Comparison of ENCODE assay signal across 9 mouse cellular contexts in the genomic region with DNA sequence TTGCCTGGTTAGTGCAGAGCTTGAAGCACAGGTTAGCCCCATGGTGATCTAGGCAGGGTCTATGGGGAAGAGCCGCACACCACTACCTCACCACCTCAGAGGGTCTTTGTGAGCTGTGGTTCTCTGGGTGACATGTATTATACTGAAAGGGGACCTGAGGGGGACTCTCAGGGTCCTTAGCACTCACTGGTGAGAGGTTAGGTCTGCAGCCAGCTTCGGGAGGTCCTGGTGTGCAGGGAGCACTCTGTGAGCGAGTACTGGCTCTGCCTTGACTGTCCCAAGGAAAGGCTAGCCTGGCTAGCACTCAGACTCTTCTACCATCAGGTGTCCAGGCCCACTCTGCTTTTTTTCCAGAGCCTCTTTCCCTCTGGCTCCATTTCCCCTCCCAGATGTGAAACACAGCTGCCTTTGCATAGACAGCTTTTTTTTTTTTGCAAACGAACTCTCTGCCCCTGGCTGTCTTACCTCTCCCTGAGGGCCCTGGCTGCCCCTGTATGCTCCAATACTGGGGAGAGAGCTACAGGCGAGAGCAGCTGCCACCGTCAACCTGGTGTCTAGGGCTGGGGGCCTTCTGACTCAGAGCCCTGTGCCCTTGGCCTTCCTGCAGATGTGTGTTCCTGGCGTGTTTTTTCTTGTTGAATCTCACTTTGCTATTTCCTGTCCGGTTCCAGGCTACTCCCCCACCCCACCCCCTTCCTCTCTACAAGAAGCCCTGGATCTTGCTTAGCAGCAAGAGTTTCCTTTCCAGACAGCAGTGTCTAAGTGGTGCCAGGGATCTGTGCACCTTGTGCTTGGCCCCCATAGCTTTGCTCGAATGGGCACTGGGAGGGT. TPM values are rescaled to one million over a fixed set of nuclear protein-coding genes. Genes with fewer than 3 reads are reported as not detected.
A peak's percentile ranks its signal among the peaks of the same experiment; 100 is the strongest.
DNase-seq lines count a peak whose midpoint lies in the region; ATAC-seq lines count a peak whose summit lies in the region.
"Had no signal": no experiment of that assay in that cellular context is flagged by ENCODE, and none has a peak within 500 bp of the region (broad histone marks: within the 10 kb centered on the region; RNA-seq: fewer than 3 reads in every experiment).

No protein-coding gene starts in this region.

- peaks cover 66% of the 10 kb centered on the region for H3K4me1 ChIP-seq in lung, embryonic 15.5 days
- H3K4me1 ChIP-seq in forebrain, embryonic 13.5 days: peaks cover 16% of the 10 kb centered on the region
- H3K4me1 ChIP-seq in hindbrain, embryonic 13.5 days (replicated peaks): peaks cover 26% of the 10 kb centered on the region

- peaks cover 17% of the 10 kb centered on the region for H3K36me3 ChIP-seq in lung, embryonic 15.5 days
- H3K36me3 ChIP-seq in forebrain, embryonic 13.5 days (ENCODE audit: poor library complexity, severe bottlenecking): 0 out of 2 replicates have a peak, but pooled peaks cover 5% of the 10 kb centered on the region
- H3K36me3 ChIP-seq in hindbrain, embryonic 13.5 days: no peaks in the 10 kb centered on the region

- no peaks in the 10 kb centered on the region for H3K9me3 ChIP-seq in lung, embryonic 15.5 days
- H3K9me3 ChIP-seq in forebrain, embryonic 13.5 days (replicated peaks): no peaks in the 10 kb centered on the region
- H3K9me3 ChIP-seq in hindbrain, embryonic 13.5 days: no peaks in the 10 kb centered on the region

- peak overlapping the region; percentile 1; the same call in 1 of the 2 replicates for H3K4me2 ChIP-seq in lung, embryonic 15.5 days
- H3K4me2 ChIP-seq in forebrain, embryonic 13.5 days: no peak overlapping the region
- H3K4me2 ChIP-seq in hindbrain, embryonic 13.5 days: no peak overlapping the region

- DNase-seq in lung, postnatal 25 days (ENCODE audit: low spot score): no peak
- peak; percentile 31 for DNase-seq in liver
- no peak for DNase-seq in left cerebral cortex, postnatal 4 days
- DNase-seq in right cerebral cortex, adult 18-20 months: no peak
- no peak for DNase-seq in cerebellum, adult 18-20 months

- peak; percentile 19; the same call in 1 of the 2 replicates for ATAC-seq in lung, embryonic 15.5 days (ENCODE audit: borderline replicate concordance, extremely low read depth, low FRiP score, low TSS enrichment)
- no peak for ATAC-seq in forebrain, embryonic 13.5 days
- ATAC-seq in hindbrain, embryonic 13.5 days (ENCODE audit: low FRiP score): no peak

- intact Hi-C loops in left cerebral cortex, postnatal 4 days (cut with DNase I): no loop called here

- H3K27ac ChIP-seq in lung, embryonic 15.5 days: peak overlapping the region; percentile 76
- peak overlapping the region; percentile 59; the same call in 1 of the 2 replicates for H3K27ac ChIP-seq in forebrain, embryonic 13.5 days
- peak overlapping the region; percentile 66 for H3K27ac ChIP-seq in hindbrain, embryonic 13.5 days
- H3K27ac ChIP-seq: liver, embryonic 14.5 days had no signal

- H3K27me3 ChIP-seq in lung, embryonic 15.5 days: no peaks in the 10 kb centered on the region
- no peaks in the 10 kb centered on the region for H3K27me3 ChIP-seq in forebrain, embryonic 13.5 days
- no peaks in the 10 kb centered on the region for H3K27me3 ChIP-seq in hindbrain, embryonic 13.5 days

- H3K9ac ChIP-seq in lung, embryonic 15.5 days: no peak overlapping the region
- no peak overlapping the region for H3K9ac ChIP-seq in forebrain, embryonic 13.5 days
- H3K9ac ChIP-seq in hindbrain, embryonic 13.5 days: no peak overlapping the region
- H3K9ac ChIP-seq: liver, embryonic 14.5 days had no signal

- WGBS in lung, embryonic 15.5 days: 29% methylated on average over 9 of the region's 9 CpGs
- WGBS in forebrain, embryonic 13.5 days: 75% methylated on average over 9 of the region's 9 CpGs
- 61% methylated on average over 9 of the region's 9 CpGs for WGBS in hindbrain, embryonic 13.5 days

- no peak overlapping the region for H3K4me3 ChIP-seq in lung, embryonic 15.5 days
- H3K4me3 ChIP-seq in forebrain, embryonic 13.5 days: no peak overlapping the region
- H3K4me3 ChIP-seq in hindbrain, embryonic 13.5 days: no peak overlapping the region

RNA-seq across cellular contexts. Expression of gene Hspg2, which starts 29.5 kb away (rescaled TPM):
- polyA plus RNA-seq in lung, embryonic 15.5 days (2015; fragmentation: Nextera tagmentation; extraction: Ambion mirVana): 32.0 and 32.1 TPM in 2 replicates
- polyA plus RNA-seq in forebrain, embryonic 13.5 days (2015; fragmentation: Nextera tagmentation; extraction: Ambion mirVana): 4.8 and 6.5 TPM in 2 replicates
- 6.1 and 6.8 TPM in 2 replicates for polyA plus RNA-seq in hindbrain, embryonic 13.5 days (2015; fragmentation: Nextera tagmentation; extraction: Ambion mirVana)
- total RNA-seq in left cerebral cortex, postnatal 4 days (2021): 10 to 100 TPM; 14.9 to 15.0 TPM

RNA-seq across cellular contexts. Expression of gene 1700013G24Rik, which starts 45.0 kb away (rescaled TPM):
- polyA plus RNA-seq in lung, embryonic 15.5 days (2015; fragmentation: Nextera tagmentation; extraction: Ambion mirVana): not detected in 2 replicates
- polyA plus RNA-seq in forebrain, embryonic 13.5 days (2015; fragmentation: Nextera tagmentation; extraction: Ambion mirVana): not detected in 2 replicates
- polyA plus RNA-seq in hindbrain, embryonic 13.5 days (2015; fragmentation: Nextera tagmentation; extraction: Ambion mirVana): not detected in 2 replicates
- total RNA-seq in left cerebral cortex, postnatal 4 days (2021): not detected
- polyA plus RNA-seq: liver, embryonic 14.5 days had no signal
